ENCODE assay signal across 33 mouse cellular contexts in the genomic region with DNA sequence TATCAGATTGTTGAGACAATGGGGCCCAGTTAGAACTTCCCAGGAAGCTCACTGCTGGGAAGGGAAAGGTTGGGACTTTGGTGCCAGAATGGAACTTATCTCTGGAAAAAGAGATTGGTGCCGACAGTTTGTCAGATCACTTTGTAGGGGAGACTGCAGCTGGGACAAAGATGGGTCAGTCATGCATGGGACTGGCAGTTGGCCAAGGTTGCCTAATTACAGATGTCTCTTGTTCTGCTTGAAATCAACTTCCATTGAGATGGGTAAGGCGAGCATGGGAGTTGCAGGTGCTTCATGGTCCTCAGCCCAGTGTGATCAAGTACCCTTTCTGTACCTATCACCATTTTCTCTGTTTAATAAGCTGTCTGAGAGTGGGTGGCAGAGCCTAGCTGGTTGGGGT. TPM values are rescaled to one million over a fixed set of nuclear protein-coding genes. Genes with fewer than 3 reads are reported as not detected.
DNase-seq lines count a peak whose midpoint lies in the region; ATAC-seq and TF ChIP-seq lines count a peak whose summit lies in the region.
"Had no signal": no experiment of that assay in that cellular context is flagged by ENCODE, and none has a peak within 500 bp of the region (broad histone marks: within the 10 kb centered on the region; RNA-seq: fewer than 3 reads in every experiment).

No protein-coding gene starts in this region.

- ATAC-seq in hindbrain, embryonic 14.5 days (ENCODE audit: low FRiP score): no peak
- no peak for ATAC-seq in hindbrain, embryonic 12.5 days (ENCODE audit: low FRiP score)
- ATAC-seq: CD4-positive, CD25-positive, alpha-beta regulatory T cell, adult 4 months; forebrain, embryonic 15.5 days; midbrain, embryonic 13.5 days had no signal

- H3K9ac ChIP-seq in hindbrain, embryonic 14.5 days: no peak overlapping the region
- no peak overlapping the region for H3K9ac ChIP-seq in hindbrain, embryonic 12.5 days
- H3K9ac ChIP-seq: embryonic facial prominence, embryonic 12.5 days; forebrain, embryonic 15.5 days; heart, embryonic 15.5 days; hindbrain, embryonic 15.5 days; limb, embryonic 15.5 days; liver, embryonic 14.5 days; midbrain, embryonic 13.5 days; neural tube, embryonic 15.5 days had no signal

- no peaks in the 10 kb centered on the region for H3K27me3 ChIP-seq in hindbrain, embryonic 14.5 days (ENCODE audit: control insufficient read depth, insufficient read depth, low read length)
- no peaks in the 10 kb centered on the region for H3K27me3 ChIP-seq in hindbrain, embryonic 12.5 days
- H3K27me3 ChIP-seq: forebrain, embryonic 15.5 days; heart, embryonic 15.5 days; hindbrain, embryonic 15.5 days; limb, embryonic 15.5 days; neural tube, embryonic 15.5 days had no signal

- DNase-seq in hindbrain, embryonic 14.5 days (ENCODE audit: low spot score): peak; percentile 27
- peak; percentile 18 for DNase-seq in lung, postnatal 10 days
- no peak for DNase-seq in lung, adult 2 months
- peak; percentile 41 for DNase-seq in A20 (ENCODE audit: low read depth, low spot score)
- peak; percentile 53 for DNase-seq in brain, embryonic 14.5 days (ENCODE audit: low read depth)
- DNase-seq in heart, postnatal 14 days: no peak
- no peak for DNase-seq in thymus, postnatal 36 days
- DNase-seq: adrenal gland, postnatal 25 days; cerebellum, adult 8-10 months; cerebellum, postnatal 36 days; gastrocnemius, postnatal 10 days; heart, postnatal 36 days; kidney, adult 2 months; right cerebral cortex, adult 18-20 months; thymus, postnatal 14 days had no signal

- H3K4me3 ChIP-seq in hindbrain, embryonic 14.5 days (replicated peaks; ENCODE audit: low read length): no peak overlapping the region
- no peak overlapping the region for H3K4me3 ChIP-seq in hindbrain, embryonic 12.5 days
- H3K4me3 ChIP-seq in lung, adult 2 months (replicated peaks; ENCODE audit: extremely low read depth, low read depth, low read length): no peak overlapping the region
- H3K4me3 ChIP-seq: embryonic facial prominence, embryonic 12.5 days; forebrain, embryonic 10.5 days; forebrain, embryonic 15.5 days; heart, embryonic 10.5 days; heart, embryonic 15.5 days; hindbrain, embryonic 15.5 days; limb, embryonic 10.5 days; limb, embryonic 15.5 days; midbrain, embryonic 13.5 days; neural tube, embryonic 15.5 days had no signal

- 58% methylated on average over 2 of the region's 2 CpGs for WGBS in hindbrain, embryonic 14.5 days
- 67% methylated on average over 2 of the region's 2 CpGs for WGBS in hindbrain, embryonic 12.5 days
- 59% methylated on average over 2 of the region's 2 CpGs for WGBS in lung, adult 2 months

- H3K4me1 ChIP-seq in hindbrain, embryonic 14.5 days (replicated peaks; ENCODE audit: control insufficient read depth, insufficient read depth, low read length): no peaks in the 10 kb centered on the region
- H3K4me1 ChIP-seq in hindbrain, embryonic 12.5 days: peaks cover 2% of the 10 kb centered on the region; the same call in 1 of the 2 replicates
- no peaks in the 10 kb centered on the region for H3K4me1 ChIP-seq in lung, adult 2 months (ENCODE audit: control insufficient read depth, insufficient read depth, low read length)

- no peaks in the 10 kb centered on the region for H3K36me3 ChIP-seq in hindbrain, embryonic 14.5 days (replicated peaks; ENCODE audit: control insufficient read depth, insufficient read depth)
- no peaks in the 10 kb centered on the region for H3K36me3 ChIP-seq in hindbrain, embryonic 12.5 days
- H3K36me3 ChIP-seq: embryonic facial prominence, embryonic 12.5 days; forebrain, embryonic 10.5 days; forebrain, embryonic 15.5 days; heart, embryonic 10.5 days; heart, embryonic 15.5 days; hindbrain, embryonic 15.5 days; limb, embryonic 10.5 days; limb, embryonic 15.5 days; midbrain, embryonic 13.5 days; neural tube, embryonic 15.5 days had no signal

- H3K27ac ChIP-seq in hindbrain, embryonic 14.5 days: no peak overlapping the region
- no peak overlapping the region for H3K27ac ChIP-seq in hindbrain, embryonic 12.5 days
- H3K27ac ChIP-seq: embryonic facial prominence, embryonic 12.5 days; forebrain, embryonic 10.5 days; forebrain, embryonic 15.5 days; heart, embryonic 10.5 days; heart, embryonic 15.5 days; hindbrain, embryonic 15.5 days; limb, embryonic 10.5 days; limb, embryonic 15.5 days; liver, embryonic 14.5 days; macrophage; midbrain, embryonic 13.5 days; neural tube, embryonic 15.5 days had no signal

- no peak for TF ChIP-seq POLR2A in lung, adult 2 months (IDR thresholded peaks at IDR 0.05; ENCODE audit: borderline replicate concordance, extremely low read depth, low read depth, low read length)
- no peak for TF ChIP-seq POLR2A in brain, embryonic 14.5 days (IDR thresholded peaks at IDR 0.05; ENCODE audit: borderline replicate concordance, extremely low read depth, insufficient read depth, insufficient read length, poor library complexity, severe bottlenecking)

- no peak for TF ChIP-seq CTCF in lung, adult 2 months (IDR thresholded peaks at IDR 0.05; ENCODE audit: insufficient read depth, low read length)
- TF ChIP-seq CTCF in brain, embryonic 14.5 days (IDR thresholded peaks at IDR 0.05; ENCODE audit: borderline replicate concordance, extremely low read depth, insufficient read depth, insufficient read length): no peak

- no peaks in the 10 kb centered on the region for H3K9me3 ChIP-seq in hindbrain, embryonic 14.5 days (ENCODE audit: control insufficient read depth, low read length)
- no peaks in the 10 kb centered on the region for H3K9me3 ChIP-seq in hindbrain, embryonic 12.5 days (replicated peaks)
- H3K9me3 ChIP-seq: embryonic facial prominence, embryonic 12.5 days; forebrain, embryonic 10.5 days; forebrain, embryonic 15.5 days; heart, embryonic 10.5 days; heart, embryonic 15.5 days; hindbrain, embryonic 15.5 days; limb, embryonic 10.5 days; limb, embryonic 15.5 days; midbrain, embryonic 13.5 days; neural tube, embryonic 15.5 days had no signal

- intact Hi-C loops in heart, postnatal 14 days (cut with DNase I): no loop called here

- no peak overlapping the region for H3K4me2 ChIP-seq in hindbrain, embryonic 14.5 days (replicated peaks)
- H3K4me2 ChIP-seq in hindbrain, embryonic 12.5 days (replicated peaks): no peak overlapping the region
- H3K4me2 ChIP-seq: embryonic facial prominence, embryonic 12.5 days; forebrain, embryonic 15.5 days; heart, embryonic 15.5 days; hindbrain, embryonic 15.5 days; limb, embryonic 15.5 days; midbrain, embryonic 13.5 days; neural tube, embryonic 15.5 days had no signal

RNA-seq across cellular contexts. Expression of a gene that starts 2.4 kb away (rescaled TPM):
- 0.27 and 0.30 TPM in 2 replicates for polyA plus RNA-seq in hindbrain, embryonic 14.5 days (2014; fragmentation: Nextera tagmentation; extraction: Ambion mirVana)
- 0.72 and 0.87 TPM in 2 replicates for polyA plus RNA-seq in hindbrain, embryonic 12.5 days (2016; fragmentation: Nextera tagmentation; extraction: Ambion mirVana)
- polyA plus RNA-seq in lung, adult 2 months (2012; rRNA removed): not detected in 2 replicates
- 0.15 and 0.16 TPM in 2 replicates for polyA plus RNA-seq in brain, embryonic 14.5 days (2012; rRNA removed)
- not detected for total RNA-seq in heart, postnatal 14 days (2021)
- total RNA-seq: adrenal gland, adult 18-20 months; adrenal gland, postnatal 25 days; gastrocnemius, postnatal 10 days; granulocyte monocyte progenitor cell, adult 5-6 weeks; heart, postnatal 36 days; megakaryocyte-erythroid progenitor cell, adult 5-6 weeks had no signal
- polyA plus RNA-seq: CD4-positive, CD25-positive, alpha-beta regulatory T cell, adult 4 months; forebrain, embryonic 10.5 days; forebrain, embryonic 15.5 days; heart, embryonic 10.5 days; kidney, embryonic 16.5 days; limb, embryonic 15.5 days; liver, embryonic 14.5 days; macrophage had no signal

Comparison
In these comparisons a context has a peak if more than half of its experiments do, and no peak if none do; other contexts are left out.
1. DNase-seq: peak in hindbrain, embryonic 14.5 days (single experiment), lung, postnatal 10 days (single experiment), A20 (single experiment) and brain, embryonic 14.5 days (single experiment); none in lung, adult 2 months (single experiment), heart, postnatal 14 days (0 of 2) and thymus, postnatal 36 days (0 of 2).